Mouse (Mus musculus) CD4-positive helper T cell, adult 2 months (primary cell): ENCODE results near the gene Mpp5.

Experiments
- DNase-seq: peaks from one replicate; pipeline ENCODE4 v3.0.0-alpha.2; 2012; ENCODE audit warnings: low read depth, missing footprints, low spot score

Mpp5 gene

GRCm38 (mm10) chr12:78748557-78749377, at the start of gene Mpp5:
Gene Mpp5, plus strand, starts transcription at chr12:78748907.
- DNase-seq: peak; percentile 99

DNA sequence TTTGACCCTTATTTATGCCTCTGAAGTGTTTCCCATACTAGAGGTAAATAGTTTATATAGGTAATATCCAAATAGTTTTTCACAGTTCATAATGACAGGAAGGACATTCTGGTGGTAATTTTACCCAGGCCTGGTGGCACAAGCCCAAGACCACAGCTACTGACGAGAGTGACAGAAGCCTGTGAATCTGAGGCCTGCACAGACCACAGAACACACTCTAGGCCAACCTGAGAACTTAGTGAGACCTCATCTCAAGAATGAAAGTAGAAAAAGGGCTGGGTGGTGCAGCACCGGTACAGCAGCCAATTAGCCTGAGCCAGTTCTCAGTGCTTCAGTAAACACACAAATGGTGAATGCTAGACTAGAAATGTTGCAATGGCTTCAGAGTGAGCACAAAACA, 30.9 kb upstream of the Mpp5 start:
- no peak for DNase-seq

DNA sequence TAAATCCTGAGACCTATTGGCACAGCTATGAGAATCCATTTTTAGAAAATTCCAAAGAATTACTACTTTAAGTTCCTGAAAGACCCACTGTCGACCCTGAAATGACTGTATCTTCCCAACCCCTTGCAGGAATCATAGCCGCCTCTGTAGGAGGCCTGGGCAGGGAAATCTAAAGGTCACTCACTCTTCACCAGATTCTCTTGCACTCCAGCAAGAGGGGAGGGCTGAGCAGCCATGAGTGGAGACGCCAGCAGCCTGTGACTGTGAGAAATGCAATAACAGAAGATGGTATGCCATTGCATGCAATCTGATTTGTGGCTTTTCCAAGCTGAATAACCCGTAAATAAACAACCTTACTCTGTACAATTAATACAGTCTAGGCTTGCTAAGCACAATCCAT, 21.0 kb upstream of the Mpp5 start:
- no peak for DNase-seq

GRCm38 (mm10) chr12:78739633-78740032, 9.1 kb upstream of the Mpp5 start:
- DNase-seq: no peak

DNA sequence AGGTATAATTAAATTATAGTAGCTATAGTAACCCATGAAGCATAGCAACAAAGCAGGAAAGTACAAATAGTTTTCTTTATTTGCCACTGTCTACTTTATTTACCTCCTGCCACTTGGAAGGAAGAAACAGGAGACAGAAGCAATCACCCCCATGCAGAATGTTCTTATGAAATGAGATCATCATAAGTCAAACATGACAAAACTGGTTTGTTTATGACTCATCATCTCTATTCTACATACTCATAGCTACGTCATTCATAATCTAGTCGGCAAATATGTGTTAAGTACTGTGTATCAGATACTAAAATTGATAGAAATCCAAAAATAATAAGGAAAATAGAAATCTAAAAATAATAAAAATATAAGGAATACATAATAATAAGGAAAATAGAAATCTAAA, 8.4 kb upstream of the Mpp5 start:
- DNase-seq: no peak

DNA sequence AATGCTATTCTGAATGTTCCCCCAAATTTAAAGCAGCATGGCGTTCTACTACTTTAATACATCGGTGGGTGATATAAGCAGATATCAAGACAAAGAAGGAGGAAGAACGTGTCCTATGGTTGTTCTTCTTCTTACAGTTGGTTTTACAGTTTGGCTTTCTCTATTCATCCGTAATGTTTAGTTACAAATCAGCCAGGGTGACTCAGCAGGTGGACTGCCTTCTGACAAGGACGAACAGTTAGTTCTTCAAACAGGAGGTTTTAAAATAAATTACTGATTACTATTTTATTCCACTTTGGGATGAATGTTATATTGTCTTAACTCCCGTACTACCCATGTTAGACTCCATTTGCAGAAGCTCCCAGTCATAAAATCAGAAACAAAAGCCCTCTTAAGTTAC, 2.5 kb upstream of the Mpp5 start:
- no peak for DNase-seq

- DNase-seq: no peak
Measured at GRCm38 (mm10) chr12:78747406-78747805, 1.3 kb upstream of the Mpp5 start.

DNA sequence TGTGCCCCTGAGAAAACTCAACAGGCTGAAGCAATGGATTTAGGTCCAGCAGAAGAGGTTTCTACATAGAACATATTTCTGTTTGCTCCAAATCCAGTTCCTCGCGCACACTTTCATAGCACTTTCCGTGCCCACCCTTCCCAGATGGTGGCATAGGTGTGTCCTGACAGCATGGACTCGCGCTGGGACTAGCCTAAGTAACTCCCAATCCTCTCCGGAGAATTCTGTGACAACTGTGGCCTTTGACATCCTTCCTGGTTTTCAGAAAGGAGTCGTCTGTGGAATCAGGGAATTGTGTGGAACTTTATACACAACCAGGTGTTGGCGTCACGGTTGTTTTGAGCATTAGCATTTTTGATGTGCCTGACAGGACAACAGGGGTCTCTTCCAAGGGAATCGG, 594 bp upstream of the Mpp5 start:
- no peak for DNase-seq

- DNase-seq: no peak
Measured at GRCm38 (mm10) chr12:78749378-78749801, 683 bp downstream of the Mpp5 start.

- no peak for DNase-seq
Measured at GRCm38 (mm10) chr12:78761979-78762378, 13.3 kb downstream of the Mpp5 start.

DNA sequence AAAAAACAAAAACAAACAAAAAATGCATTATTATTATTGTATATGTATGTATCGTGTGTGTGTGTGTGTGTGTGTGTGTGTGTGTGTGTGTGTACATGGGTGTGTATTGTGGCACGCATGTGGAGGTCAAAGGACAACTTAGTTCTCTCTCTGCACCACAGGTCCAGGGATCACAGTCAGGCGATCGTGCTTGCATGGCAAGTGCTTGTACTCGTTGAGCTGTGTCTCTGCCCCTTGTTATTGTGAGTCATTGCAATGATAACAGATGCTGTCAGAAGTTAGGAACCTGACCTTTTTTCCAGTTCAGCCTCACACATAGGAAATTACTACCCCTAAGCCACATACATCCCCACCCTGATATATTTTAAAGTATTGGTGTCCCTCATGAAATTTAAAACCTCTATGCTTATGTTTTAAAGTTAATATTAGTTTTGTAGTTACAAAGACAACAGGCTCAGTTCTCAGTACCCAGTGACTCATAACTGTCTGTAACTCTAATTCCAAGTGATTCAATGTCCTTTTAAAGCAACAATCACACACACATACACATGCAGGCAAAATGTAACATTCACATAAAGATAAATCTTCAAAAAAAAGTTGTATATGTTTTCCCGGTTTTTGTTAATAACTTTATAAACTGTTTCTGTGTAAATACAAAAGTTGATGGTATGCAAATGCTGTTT, 20.5 kb downstream of the Mpp5 start:
- DNase-seq: no peak

- no peak for DNase-seq
Measured at GRCm38 (mm10) chr12:78773211-78773610, 24.5 kb downstream of the Mpp5 start.

DNA sequence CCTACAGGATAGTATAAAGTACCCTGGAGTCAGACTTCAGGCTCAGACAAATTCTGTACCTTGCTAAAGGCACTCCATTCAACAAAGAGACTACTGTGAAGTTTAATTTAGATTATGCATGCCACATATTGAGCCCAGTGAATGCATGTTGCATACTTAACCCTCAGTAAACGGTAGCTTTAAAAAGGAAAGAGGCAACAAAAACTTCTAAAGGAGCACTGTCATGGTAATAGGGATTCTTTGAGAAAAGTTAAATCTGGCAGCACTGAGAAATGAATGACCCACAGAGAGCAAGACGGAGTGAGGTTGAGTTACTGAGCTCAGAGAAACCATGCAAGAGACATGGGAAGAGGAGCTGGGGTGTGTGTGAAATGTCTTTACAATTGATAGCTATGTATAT, 29.2 kb downstream of the Mpp5 start:
- no peak for DNase-seq

GRCm38 (mm10) chr12:78778423-78779067, 29.8 kb downstream of the Mpp5 start:
- no peak for DNase-seq

DNA sequence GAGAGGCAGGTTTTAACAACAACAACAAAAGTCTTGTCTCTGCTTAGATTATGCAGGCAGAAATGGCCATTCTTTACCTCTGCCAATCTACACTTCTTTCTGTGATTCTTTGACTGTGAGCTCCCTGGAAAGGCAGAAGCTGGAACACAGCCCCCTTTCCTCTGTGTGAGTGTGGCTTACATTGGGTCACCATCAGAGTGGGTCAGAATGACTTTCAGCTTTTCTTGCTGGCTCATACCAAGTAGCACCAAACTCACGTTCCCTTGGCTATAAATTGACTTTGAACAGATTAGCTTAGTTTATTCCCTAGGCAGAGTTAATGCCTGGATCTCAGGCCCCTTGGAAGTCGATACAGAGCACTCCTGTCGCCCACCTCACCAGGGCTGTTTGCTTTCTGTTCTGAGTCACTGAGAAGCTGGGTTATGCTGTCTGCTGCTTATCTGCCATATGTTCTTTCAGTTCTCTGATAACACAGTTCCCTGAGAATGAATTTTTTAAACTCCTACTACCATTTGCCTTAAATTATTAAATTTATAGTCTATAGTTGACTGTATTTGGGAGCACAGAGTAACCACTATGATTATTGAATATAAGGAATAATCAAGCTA, 39.7 kb downstream of the Mpp5 start:
- no peak for DNase-seq

- DNase-seq: no peak
Measured at GRCm38 (mm10) chr12:78790791-78791190, 42.1 kb downstream of the Mpp5 start.

- DNase-seq: no peak
Measured at GRCm38 (mm10) chr12:78794236-78794635, 45.5 kb downstream of the Mpp5 start.

DNA sequence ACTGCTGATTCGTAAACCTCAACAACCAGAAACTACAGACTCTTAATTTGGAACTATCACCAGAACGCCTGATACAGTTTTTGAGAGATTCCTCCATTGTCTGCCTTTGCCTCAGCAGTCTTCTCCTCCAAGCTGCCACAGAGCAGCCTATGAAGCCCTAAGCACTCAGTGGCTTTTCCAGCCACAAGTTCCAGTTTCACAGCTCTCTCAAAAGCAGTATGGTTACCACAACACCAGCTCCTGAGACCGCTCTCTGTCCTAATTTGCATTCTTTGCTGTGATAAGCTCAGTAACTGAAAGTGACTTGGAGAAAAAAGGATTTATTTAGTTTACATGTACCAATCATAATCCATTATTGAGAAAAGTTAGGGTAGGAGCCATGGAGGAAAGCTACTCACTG, 51.3 kb downstream of the Mpp5 start:
- DNase-seq: no peak

GRCm38 (mm10) chr12:78801836-78802235, 53.1 kb downstream of the Mpp5 start:
- DNase-seq: no peak

GRCm38 (mm10) chr12:78814437-78814836, 65.7 kb downstream of the Mpp5 start:
- DNase-seq: no peak

- DNase-seq: no peak
Measured at GRCm38 (mm10) chr12:78834496-78834895, 85.8 kb downstream of the Mpp5 start.

DNA sequence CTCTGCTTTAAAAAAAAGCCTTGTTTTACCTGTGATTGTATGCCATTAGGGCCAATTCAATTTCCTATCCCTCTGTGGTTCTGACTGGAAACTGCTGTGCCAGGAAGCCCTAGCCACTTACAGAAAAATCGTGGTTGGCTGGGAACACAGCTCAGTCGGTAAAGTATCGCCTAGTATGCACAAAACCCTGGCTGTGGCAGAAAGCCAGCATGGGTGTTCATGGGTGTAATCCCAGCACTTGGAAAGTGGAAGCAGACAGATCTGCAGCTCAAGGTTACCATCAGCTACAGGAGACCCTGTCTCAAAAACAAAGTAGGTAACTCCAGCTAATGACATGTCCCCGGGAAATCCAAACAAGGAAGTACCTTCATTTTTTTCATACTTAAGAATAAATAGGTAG, 91.2 kb downstream of the Mpp5 start:
- no peak for DNase-seq
